Mouse (Mus musculus): ENCODE data around the gene A430078G23Rik. TPM values are rescaled to one million over a fixed set of nuclear protein-coding genes. Genes with fewer than 3 reads are reported as not detected.

Gene A430078G23Rik
- polyA plus RNA-seq, 1 experiment from 2014 or later = 0.63 TPM

DNA sequence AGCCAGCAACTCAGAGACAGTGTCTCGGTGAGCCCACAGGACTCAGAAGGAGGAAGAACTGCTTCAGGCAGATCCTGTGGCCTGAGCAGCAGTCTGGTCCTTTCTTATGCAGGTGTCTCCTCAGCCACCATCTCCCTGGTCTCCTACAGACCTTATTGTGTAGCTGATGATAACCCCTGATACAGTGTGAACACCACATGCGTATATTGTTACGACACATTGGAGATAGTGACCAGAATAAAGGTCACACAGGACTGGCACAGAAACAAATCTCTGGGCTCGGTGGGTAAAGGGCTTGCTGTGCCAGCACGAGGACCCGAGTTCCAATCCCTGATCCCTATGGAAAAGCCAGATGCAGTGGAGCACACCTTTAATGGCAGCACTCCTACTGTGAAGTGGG lies 62.4 kb downstream of the A430078G23Rik start:
- peaks cover 2% of the 10 kb centered on the region; the same call in 1 of the 2 replicates for H3K36me3 ChIP-seq (ENCODE audit: control insufficient read depth, insufficient read depth, low read length)
- DNase-seq (ENCODE audit: low spot score) = no peak
- ATAC-seq (ENCODE audit: low FRiP score, low TSS enrichment) = no peak
- no peaks in the 10 kb centered on the region for H3K9me3 ChIP-seq (ENCODE audit: control insufficient read depth, low read length)
- no peak for TF ChIP-seq EP300 (optimal IDR thresholded peaks at IDR 0.05)
- no peak for TF ChIP-seq CTCF (IDR thresholded peaks at IDR 0.05; ENCODE audit: low read depth)
- H3K4me2 ChIP-seq (replicated peaks; ENCODE audit: low read depth) = no peak overlapping the region
- H3K27me3 ChIP-seq (ENCODE audit: control insufficient read depth, insufficient read depth, low read length) = no peaks in the 10 kb centered on the region
- no peaks in the 10 kb centered on the region; the same call in 1 of the 2 replicates for H3K4me1 ChIP-seq (replicated peaks; ENCODE audit: control insufficient read depth, insufficient read depth)
- H3K9ac ChIP-seq (ENCODE audit: low read length) = no peak overlapping the region
- 84% methylated on average over 6 of the region's 6 CpGs for WGBS
- no peak overlapping the region for H3K4me3 ChIP-seq (ENCODE audit: low read depth, low read length)
- no peak overlapping the region for H3K27ac ChIP-seq (replicated peaks)

DNA sequence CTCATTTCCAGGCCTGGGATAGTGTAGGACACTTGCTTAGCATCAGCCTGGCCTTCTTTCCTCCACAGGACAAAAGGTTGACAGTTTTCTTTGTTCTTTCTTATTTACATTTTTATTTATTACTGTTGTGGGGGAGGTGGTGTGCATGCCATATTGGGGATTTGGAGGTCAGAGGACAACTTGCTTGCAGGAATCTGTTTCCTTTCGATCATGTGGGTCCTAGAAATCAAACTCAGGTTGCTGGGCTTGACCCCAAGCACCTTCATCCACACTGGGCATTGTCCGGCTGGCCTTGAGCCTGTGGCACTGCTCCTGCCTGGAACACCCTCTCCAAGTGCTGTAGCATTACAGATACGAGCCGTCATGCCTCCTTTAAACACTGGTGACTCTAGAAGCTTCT lies 63.6 kb downstream of the A430078G23Rik start:
- H3K9ac ChIP-seq (ENCODE audit: low read length) = no peak overlapping the region
- 58% methylated on average over 4 of the region's 4 CpGs for WGBS
- H3K27ac ChIP-seq (replicated peaks) = no peak overlapping the region
- no peaks in the 10 kb centered on the region for H3K9me3 ChIP-seq (ENCODE audit: control insufficient read depth, low read length)
- H3K27me3 ChIP-seq (ENCODE audit: control insufficient read depth, insufficient read depth, low read length) = no peaks in the 10 kb centered on the region
- H3K36me3 ChIP-seq (ENCODE audit: control insufficient read depth, insufficient read depth, low read length) = peaks cover 2% of the 10 kb centered on the region; the same call in 1 of the 2 replicates
- H3K4me2 ChIP-seq (replicated peaks; ENCODE audit: low read depth) = no peak overlapping the region
- ATAC-seq (ENCODE audit: low FRiP score, low TSS enrichment) = no peak
- TF ChIP-seq CTCF (IDR thresholded peaks at IDR 0.05; ENCODE audit: low read depth) (no peak), EP300 (optimal IDR thresholded peaks at IDR 0.05) (no peak)
- H3K4me1 ChIP-seq (replicated peaks; ENCODE audit: control insufficient read depth, insufficient read depth) = no peaks in the 10 kb centered on the region; the same call in 1 of the 2 replicates
- no peak overlapping the region for H3K4me3 ChIP-seq (ENCODE audit: low read depth, low read length)
- no peak for DNase-seq (ENCODE audit: low spot score)

DNA sequence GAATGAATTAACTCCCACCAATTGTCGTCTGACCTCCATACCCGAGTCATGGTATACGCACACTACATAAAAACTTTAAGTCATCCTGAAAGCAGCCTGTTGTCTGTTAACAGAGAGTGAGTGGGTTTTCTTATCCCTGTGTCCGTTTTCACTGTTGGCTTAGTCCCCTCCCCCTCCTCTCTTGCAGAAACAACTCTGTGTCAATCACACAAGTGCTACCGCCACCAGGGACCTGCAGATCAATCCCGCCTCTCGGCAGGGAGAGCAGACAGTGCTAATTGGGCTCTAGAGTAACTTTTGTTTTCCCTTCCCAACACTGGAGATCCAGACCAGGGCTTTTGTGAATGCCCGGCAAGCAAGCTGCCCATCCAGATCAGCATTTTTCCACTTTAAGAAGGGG lies 64.2 kb downstream of the A430078G23Rik start:
- peak overlapping the region; percentile 73; the same call in 1 of the 2 replicates for H3K27ac ChIP-seq (replicated peaks)
- H3K9me3 ChIP-seq (ENCODE audit: control insufficient read depth, low read length) = no peaks in the 10 kb centered on the region
- DNase-seq (ENCODE audit: low spot score) = no peak
- WGBS = 30% methylated on average over 8 of the region's 8 CpGs
- H3K9ac ChIP-seq (ENCODE audit: low read length) = no peak overlapping the region
- TF ChIP-seq CTCF (IDR thresholded peaks at IDR 0.05; ENCODE audit: low read depth) (no peak), EP300 (optimal IDR thresholded peaks at IDR 0.05) (no peak)
- no peak for ATAC-seq (ENCODE audit: low FRiP score, low TSS enrichment)
- H3K36me3 ChIP-seq (ENCODE audit: control insufficient read depth, insufficient read depth, low read length) = peaks cover under 1% of the 10 kb centered on the region; the same call in 1 of the 2 replicates
- H3K4me2 ChIP-seq (replicated peaks; ENCODE audit: low read depth) = no peak overlapping the region
- H3K4me1 ChIP-seq (replicated peaks; ENCODE audit: control insufficient read depth, insufficient read depth) = no peaks in the 10 kb centered on the region; the same call in 1 of the 2 replicates
- no peaks in the 10 kb centered on the region for H3K27me3 ChIP-seq (ENCODE audit: control insufficient read depth, insufficient read depth, low read length)
- H3K4me3 ChIP-seq (ENCODE audit: low read depth, low read length) = no peak overlapping the region

DNA sequence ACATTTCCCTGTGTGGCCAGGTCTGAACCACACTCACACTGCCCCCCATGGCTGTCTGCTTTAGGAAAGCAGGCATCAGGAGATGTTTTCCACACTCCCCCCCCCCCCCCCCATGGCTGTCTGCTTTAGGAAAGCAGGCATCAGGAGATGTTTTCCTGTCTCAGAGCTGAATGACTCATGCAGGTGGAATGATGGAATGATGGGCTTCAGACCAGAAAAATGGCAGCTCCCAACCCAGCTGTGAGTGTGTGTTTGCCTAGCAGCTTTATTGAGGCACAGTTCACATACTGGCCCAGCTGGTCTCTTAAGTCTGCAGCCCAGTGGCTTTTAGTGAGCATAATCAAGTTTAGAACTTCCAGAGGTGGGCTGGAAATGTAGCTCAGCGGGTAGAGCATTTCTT lies 64.9 kb downstream of the A430078G23Rik start:
- H3K9me3 ChIP-seq (ENCODE audit: control insufficient read depth, low read length) = no peaks in the 10 kb centered on the region
- H3K27me3 ChIP-seq (ENCODE audit: control insufficient read depth, insufficient read depth, low read length) = no peaks in the 10 kb centered on the region
- H3K27ac ChIP-seq (replicated peaks) = peak overlapping the region; percentile 73; the same call in 1 of the 2 replicates
- no peak overlapping the region for H3K4me3 ChIP-seq (ENCODE audit: low read depth, low read length)
- no peaks in the 10 kb centered on the region for H3K4me1 ChIP-seq (replicated peaks; ENCODE audit: control insufficient read depth, insufficient read depth)
- no peak overlapping the region for H3K4me2 ChIP-seq (replicated peaks; ENCODE audit: low read depth)
- H3K9ac ChIP-seq (ENCODE audit: low read length) = no peak overlapping the region
- no peaks in the 10 kb centered on the region for H3K36me3 ChIP-seq (ENCODE audit: control insufficient read depth, insufficient read depth, low read length)
- 59% methylated on average over 1 of the region's 1 CpGs for WGBS
- TF ChIP-seq EP300 (optimal IDR thresholded peaks at IDR 0.05) = no peak
- TF ChIP-seq CTCF (IDR thresholded peaks at IDR 0.05; ENCODE audit: low read depth) = no peak
- DNase-seq (ENCODE audit: low spot score) (peak; percentile 39), ATAC-seq (ENCODE audit: low FRiP score, low TSS enrichment) (peak; percentile 49; the same call in 1 of the 2 replicates)

DNA sequence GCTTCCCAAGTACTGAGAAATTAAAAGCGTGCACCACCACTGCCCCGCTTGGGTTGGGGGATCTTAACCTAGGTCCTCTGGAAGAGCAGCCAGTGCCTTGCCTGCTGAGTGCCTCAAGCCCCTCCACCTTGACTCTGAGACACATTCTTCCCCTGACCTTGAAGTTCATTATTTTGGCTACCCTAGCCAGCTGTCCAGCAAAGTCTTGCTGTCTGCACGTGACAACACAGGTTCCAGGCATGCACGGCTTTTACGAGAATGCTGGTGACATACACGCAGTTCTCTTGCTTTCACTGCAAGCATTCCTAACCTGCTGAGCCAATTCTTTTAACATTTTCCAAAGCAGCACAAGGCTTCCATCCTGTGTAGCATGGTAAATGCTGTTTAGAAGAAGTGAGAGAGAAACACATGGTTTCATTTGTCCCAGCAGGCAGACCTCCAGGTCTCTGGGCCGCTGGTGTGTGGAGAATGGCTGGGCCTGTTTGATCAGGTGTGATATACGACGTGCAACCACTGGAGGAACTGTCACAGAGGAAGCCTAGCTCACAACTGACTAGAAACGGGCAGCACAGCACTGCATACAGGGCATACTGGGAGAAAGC lies 67.0 kb downstream of the A430078G23Rik start:
- DNase-seq (ENCODE audit: low spot score) (no peak), ATAC-seq (ENCODE audit: low FRiP score, low TSS enrichment) (no peak)
- Histone ChIP-seq H3K4me1 (replicated peaks; ENCODE audit: control insufficient read depth, insufficient read depth) (no peaks in the 10 kb centered on the region), H3K9me3 (ENCODE audit: control insufficient read depth, low read length) (no peaks in the 10 kb centered on the region), H3K27me3 (ENCODE audit: control insufficient read depth, insufficient read depth, low read length) (no peaks in the 10 kb centered on the region), H3K4me3 (ENCODE audit: low read depth, low read length) (no peak overlapping the region), H3K27ac (replicated peaks) (no peak overlapping the region), H3K36me3 (ENCODE audit: control insufficient read depth, insufficient read depth, low read length) (no peaks in the 10 kb centered on the region), H3K4me2 (replicated peaks; ENCODE audit: low read depth) (no peak overlapping the region), H3K9ac (ENCODE audit: low read length) (peak overlapping the region; percentile 27; the same call in 1 of the 2 replicates)
- WGBS = 60% methylated on average over 10 of the region's 10 CpGs
- TF ChIP-seq EP300 (optimal IDR thresholded peaks at IDR 0.05) (no peak), CTCF (IDR thresholded peaks at IDR 0.05; ENCODE audit: low read depth) (no peak)

DNA sequence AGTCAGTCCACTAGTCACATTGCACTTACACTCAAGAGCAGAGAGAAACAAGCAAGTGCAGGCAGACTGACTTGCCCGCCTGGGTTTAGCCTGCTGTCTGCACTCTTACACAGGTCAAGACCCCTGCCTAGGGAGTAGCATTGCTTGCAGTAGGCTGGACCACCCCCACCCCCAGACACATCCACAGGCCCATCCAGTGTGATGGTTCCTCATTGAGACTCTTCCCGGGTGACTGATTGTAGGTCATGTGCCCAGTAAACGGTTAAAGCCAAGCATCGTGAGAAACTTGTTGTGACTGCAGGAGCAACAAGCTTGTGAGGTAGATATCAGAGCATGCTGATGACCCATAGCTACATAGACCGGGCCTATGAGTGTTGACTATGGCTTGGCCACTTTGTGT lies 68.3 kb downstream of the A430078G23Rik start:
- 87% methylated on average over 5 of the region's 5 CpGs for WGBS
- TF ChIP-seq CTCF (IDR thresholded peaks at IDR 0.05; ENCODE audit: low read depth) (no peak), EP300 (optimal IDR thresholded peaks at IDR 0.05) (no peak)
- Histone ChIP-seq H3K27ac (replicated peaks) (no peak overlapping the region), H3K36me3 (ENCODE audit: control insufficient read depth, insufficient read depth, low read length) (no peaks in the 10 kb centered on the region), H3K4me2 (replicated peaks; ENCODE audit: low read depth) (no peak overlapping the region), H3K4me1 (replicated peaks; ENCODE audit: control insufficient read depth, insufficient read depth) (no peaks in the 10 kb centered on the region), H3K27me3 (ENCODE audit: control insufficient read depth, insufficient read depth, low read length) (no peaks in the 10 kb centered on the region), H3K9me3 (ENCODE audit: control insufficient read depth, low read length) (no peaks in the 10 kb centered on the region), H3K9ac (ENCODE audit: low read length) (no peak overlapping the region), H3K4me3 (ENCODE audit: low read depth, low read length) (no peak overlapping the region)
- DNase-seq (ENCODE audit: low spot score) (no peak), ATAC-seq (ENCODE audit: low FRiP score, low TSS enrichment) (no peak)

Data from stomach, postnatal 0 days (tissue).